13 mouse cellular contexts compared by ENCODE assay signal in the genomic region with DNA sequence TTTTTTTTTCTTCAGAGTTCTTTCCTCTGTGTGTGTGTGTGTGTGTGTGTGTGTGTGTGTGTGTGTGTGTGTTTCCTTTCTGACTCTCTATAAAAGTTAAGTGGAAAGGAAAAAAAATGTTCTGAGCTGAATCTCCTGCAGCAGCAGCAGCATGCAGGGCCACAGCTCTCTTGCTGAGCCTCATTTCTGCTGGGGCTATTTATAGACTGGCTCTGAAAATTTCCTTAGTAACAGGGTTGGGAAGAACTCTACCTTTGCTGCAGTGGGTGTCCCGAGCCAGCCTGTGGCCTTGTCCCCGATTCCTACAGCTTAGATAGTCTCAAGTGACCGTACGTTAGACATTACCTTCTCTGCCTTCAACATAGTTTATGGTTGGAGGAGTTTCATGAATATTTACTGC.
DNase-seq lines count a peak whose midpoint lies in the region; ATAC-seq lines count a peak whose summit lies in the region.
"Had no signal": no experiment of that assay in that cellular context is flagged by ENCODE, and none has a peak within 500 bp of the region (broad histone marks: within the 10 kb centered on the region; RNA-seq: fewer than 3 reads in every experiment).

No protein-coding gene starts in this region.

- H3K27ac ChIP-seq in heart, embryonic 11.5 days (ENCODE audit: low read depth, low read length), result peak overlapping the region; percentile 41; the same call in 1 of the 2 replicates
- H3K27ac ChIP-seq in limb, embryonic 12.5 days, result peak overlapping the region; percentile 46; the same call in 1 of the 2 replicates
- H3K27ac ChIP-seq in limb, embryonic 10.5 days, result no peak overlapping the region
- H3K27ac ChIP-seq in neural tube, embryonic 15.5 days (replicated peaks), result 0 out of 2 replicates have a peak overlapping the region, but pooled peaks have one; percentile 23
- H3K27ac ChIP-seq: forebrain, embryonic 13.5 days; limb, embryonic 15.5 days had no signal

- no peaks in the 10 kb centered on the region for H3K9me3 ChIP-seq in heart, embryonic 11.5 days (replicated peaks; ENCODE audit: control insufficient read depth, low read length)
- no peaks in the 10 kb centered on the region for H3K9me3 ChIP-seq in limb, embryonic 12.5 days
- H3K9me3 ChIP-seq in limb, embryonic 10.5 days (replicated peaks), result no peaks in the 10 kb centered on the region
- H3K9me3 ChIP-seq in neural tube, embryonic 15.5 days (replicated peaks), result no peaks in the 10 kb centered on the region
- H3K9me3 ChIP-seq: forebrain, embryonic 13.5 days; limb, embryonic 15.5 days had no signal

- H3K4me2 ChIP-seq in heart, embryonic 11.5 days, result no peak overlapping the region
- no peak overlapping the region for H3K4me2 ChIP-seq in limb, embryonic 12.5 days
- H3K4me2 ChIP-seq in neural tube, embryonic 15.5 days, result no peak overlapping the region
- H3K4me2 ChIP-seq: forebrain, embryonic 13.5 days; limb, embryonic 15.5 days had no signal

- H3K4me1 ChIP-seq in heart, embryonic 11.5 days (ENCODE audit: control insufficient read depth, insufficient read depth, low read length), result peaks cover 12% of the 10 kb centered on the region; the same call in 1 of the 2 replicates
- peaks cover 16% of the 10 kb centered on the region for H3K4me1 ChIP-seq in limb, embryonic 12.5 days (replicated peaks)
- H3K4me1 ChIP-seq in limb, embryonic 10.5 days, result no peaks in the 10 kb centered on the region
- peaks cover 16% of the 10 kb centered on the region for H3K4me1 ChIP-seq in neural tube, embryonic 15.5 days
- H3K4me1 ChIP-seq: limb, embryonic 15.5 days had no signal

- no peak overlapping the region for H3K4me3 ChIP-seq in heart, embryonic 11.5 days (ENCODE audit: low read depth, low read length)
- H3K4me3 ChIP-seq in limb, embryonic 12.5 days (replicated peaks), result no peak overlapping the region
- H3K4me3 ChIP-seq in limb, embryonic 10.5 days, result no peak overlapping the region
- no peak overlapping the region for H3K4me3 ChIP-seq in neural tube, embryonic 15.5 days (replicated peaks)
- H3K4me3 ChIP-seq: forebrain, embryonic 13.5 days; limb, embryonic 15.5 days; myocyte had no signal

- H3K27me3 ChIP-seq in heart, embryonic 11.5 days (ENCODE audit: control insufficient read depth, insufficient read depth, low read length), result no peaks in the 10 kb centered on the region
- H3K27me3 ChIP-seq in limb, embryonic 12.5 days, result no peaks in the 10 kb centered on the region
- no peaks in the 10 kb centered on the region for H3K27me3 ChIP-seq in limb, embryonic 10.5 days (ENCODE audit: low read depth, poor library complexity, severe bottlenecking)
- no peaks in the 10 kb centered on the region for H3K27me3 ChIP-seq in neural tube, embryonic 15.5 days (replicated peaks)
- H3K27me3 ChIP-seq: forebrain, embryonic 13.5 days; limb, embryonic 15.5 days had no signal

- ATAC-seq in heart, embryonic 11.5 days (replicated peaks; ENCODE audit: insufficient number of reproducible peaks, low FRiP score, low TSS enrichment), result no peak
- ATAC-seq in limb, embryonic 12.5 days (ENCODE audit: insufficient number of reproducible peaks, insufficient read depth, low FRiP score, low TSS enrichment, low read depth), result no peak
- ATAC-seq in neural tube, embryonic 15.5 days (ENCODE audit: low FRiP score), result no peak
- ATAC-seq: forebrain, embryonic 13.5 days had no signal

- 38% methylated on average over 4 of the region's 4 CpGs for WGBS in heart, embryonic 11.5 days (ENCODE audit: insufficient replicate concordance)
- 68% methylated on average over 4 of the region's 4 CpGs for WGBS in limb, embryonic 12.5 days
- 85% methylated on average over 4 of the region's 4 CpGs for WGBS in limb, embryonic 10.5 days
- 38% methylated on average over 4 of the region's 4 CpGs for WGBS in neural tube, embryonic 15.5 days

- H3K9ac ChIP-seq in heart, embryonic 11.5 days (ENCODE audit: low read depth, low read length), result no peak overlapping the region
- H3K9ac ChIP-seq in limb, embryonic 12.5 days (replicated peaks), result no peak overlapping the region
- H3K9ac ChIP-seq in neural tube, embryonic 15.5 days (replicated peaks), result no peak overlapping the region
- H3K9ac ChIP-seq: forebrain, embryonic 13.5 days; limb, embryonic 15.5 days had no signal

- no peaks in the 10 kb centered on the region for H3K36me3 ChIP-seq in heart, embryonic 11.5 days (ENCODE audit: control insufficient read depth, insufficient read depth, low read length)
- H3K36me3 ChIP-seq in limb, embryonic 12.5 days, result no peaks in the 10 kb centered on the region
- no peaks in the 10 kb centered on the region for H3K36me3 ChIP-seq in limb, embryonic 10.5 days
- H3K36me3 ChIP-seq in neural tube, embryonic 15.5 days, result no peaks in the 10 kb centered on the region
- H3K36me3 ChIP-seq: limb, embryonic 15.5 days had no signal

- no peak for DNase-seq in heart, adult 18-20 months
- DNase-seq in limb, embryonic 10.5 days (ENCODE audit: low spot score), result no peak
- DNase-seq in cerebellum, adult 8-10 months, result peak; percentile 35
- DNase-seq in testis, postnatal 10 days (ENCODE audit: low spot score), result no peak
- no peak for DNase-seq in urinary bladder, adult 18-20 months (ENCODE audit: low spot score in 2 of 2)
- DNase-seq: kidney, postnatal 36 days; lung, postnatal 36 days had no signal
